Mouse (Mus musculus) MEL (cell line): ENCODE data around the gene Syndig1l. TPM values are rescaled to one million over a fixed set of nuclear protein-coding genes. Genes with fewer than 3 reads are reported as not detected.

Source experiments
- DNase-seq: peaks from one replicate; pipeline ENCODE4 v3.0.0; 2011; ENCODE audit warnings: low read depth, low spot score
- H3K27ac ChIP-seq: 2 replicates; pipeline ENCODE4 v1.5.1; 2012; ENCODE audit warnings: low read depth, mild to moderate bottlenecking, control low read depth, low read length, moderate library complexity; ENCODE audit not compliant: control insufficient read depth
- H3K27me3 ChIP-seq, 2 experiments: fragments of 150-350 bp in 1 of 2; sonication (generic) in 1 of 2; 2 replicates each; pipeline ENCODE4 v1.6.1; 2012; ENCODE audit warnings: low read length in 2 of 2, mild to moderate bottlenecking in 2 of 2, improper control_type of control experiment in 1 of 2, moderate library complexity in 1 of 2; ENCODE audit not compliant: insufficient read depth in 2 of 2, control insufficient read depth in 1 of 2
- H3K36me3 ChIP-seq, 2 experiments: 2 replicates each; pipeline ENCODE4 v1.6.1; 2012 to 2014; ENCODE audit warnings: low read length in 2 of 2, improper control_type of control experiment in 1 of 2, inconsistent platforms in 1 of 2, mild to moderate bottlenecking in 1 of 2; ENCODE audit not compliant: insufficient read depth in 2 of 2, control insufficient read depth in 1 of 2
- H3K4me1 ChIP-seq, 2 experiments: fragments of 150-350 bp in 1 of 2; sonication (generic) in 1 of 2; 2 replicates each; pipeline ENCODE4 v1.6.1; 2012; ENCODE audit warnings: low read length in 2 of 2, improper control_type of control experiment in 1 of 2, mild to moderate bottlenecking in 1 of 2; ENCODE audit not compliant: insufficient read depth in 2 of 2, control insufficient read depth in 1 of 2
- H3K4me3 ChIP-seq, 2 experiments: fragments of 150-350 bp in 1 of 2; sonication (generic) in 1 of 2; 2 replicates each; pipeline ENCODE4 v1.5.1; 2012; ENCODE audit warnings: low read depth in 2 of 2, low read length in 2 of 2, mild to moderate bottlenecking in 2 of 2, moderate library complexity in 2 of 2, control low read depth in 1 of 2, improper control_type of control experiment in 1 of 2; ENCODE audit not compliant: control insufficient read depth in 1 of 2, insufficient read depth in 1 of 2
- H3K79me2 ChIP-seq: 2 replicates; pipeline ENCODE4 v1.6.1; 2012; ENCODE audit warnings: mild to moderate bottlenecking, low read length, moderate library complexity; ENCODE audit not compliant: control insufficient read depth, poor library complexity, insufficient read depth
- H3K9ac ChIP-seq: 2 replicates; pipeline ENCODE4 v1.6.1; 2012; ENCODE audit warnings: low read depth, mild to moderate bottlenecking, control low read depth, low read length, moderate library complexity; ENCODE audit not compliant: control insufficient read depth, poor library complexity, severe bottlenecking
- H3K9me3 ChIP-seq: fragments of 150-350 bp; sonication (generic); replicated peaks from 2 replicates; pipeline ENCODE4 v1.6.1; 2012; ENCODE audit warnings: mild to moderate bottlenecking, low read length, improper control_type of control experiment, moderate library complexity; ENCODE audit not compliant: insufficient read depth
- CHD1 ChIP-seq: IDR thresholded peaks from 2 replicates; pipeline ENCODE4 v1.6.1; 2012; ENCODE audit warnings: low read depth, mild to moderate bottlenecking, inconsistent platforms, low read length, improper control_type of control experiment
- CTCF ChIP-seq, 3 experiments: IDR thresholded peaks in 2 of 3; conservative IDR thresholded peaks in 1 of 3; 2 replicates each; pipeline ENCODE4 v1.5.1; 2011 to 2012; ENCODE audit warnings: low read length in 3 of 3, low read depth in 2 of 3, mild to moderate bottlenecking in 2 of 3, improper control_type of control experiment in 1 of 3, inconsistent platforms in 1 of 3, mixed read lengths in 1 of 3, moderate library complexity in 1 of 3; ENCODE audit not compliant: control insufficient read depth in 1 of 3, insufficient read depth in 1 of 3, poor library complexity in 1 of 3, severe bottlenecking in 1 of 3
- EP300 ChIP-seq, 2 experiments: IDR thresholded peaks; 2 replicates each; pipeline ENCODE4 v1.6.1; 2011; ENCODE audit warnings: improper control_type of control experiment in 2 of 2, low read length in 2 of 2, low read depth in 1 of 2, mild to moderate bottlenecking in 1 of 2
- ETS1 ChIP-seq: IDR thresholded peaks from 2 replicates; pipeline ENCODE4 v1.6.1; 2012; ENCODE audit warnings: low read depth, mild to moderate bottlenecking, inconsistent platforms, low read length, improper control_type of control experiment, moderate library complexity
- GABPA ChIP-seq: IDR thresholded peaks from 2 replicates; pipeline ENCODE4 v1.6.1; 2012; ENCODE audit warnings: low read depth, mild to moderate bottlenecking, inconsistent platforms, low read length, improper control_type of control experiment, moderate library complexity
- GATA1 ChIP-seq: IDR thresholded peaks from 2 replicates; pipeline ENCODE4 v1.6.1; 2011; ENCODE audit warnings: low read depth, low read length, improper control_type of control experiment
- HCFC1 ChIP-seq: IDR thresholded peaks from 2 replicates; pipeline ENCODE4 v1.6.1; 2012; ENCODE audit warnings: low read depth, mild to moderate bottlenecking, inconsistent platforms, low read length, improper control_type of control experiment, moderate library complexity
- MAFK ChIP-seq: IDR thresholded peaks from 2 replicates; pipeline ENCODE4 v1.6.1; 2011; ENCODE audit warnings: low read depth, mild to moderate bottlenecking, low read length, improper control_type of control experiment, borderline replicate concordance
- MAZ ChIP-seq: IDR thresholded peaks from 2 replicates; pipeline ENCODE4 v1.6.1; 2012; ENCODE audit warnings: low read depth, mild to moderate bottlenecking, inconsistent platforms, low read length, improper control_type of control experiment
- MEF2A ChIP-seq: IDR thresholded peaks from 2 replicates; pipeline ENCODE4 v1.6.1; 2014; ENCODE audit warnings: low read depth, mild to moderate bottlenecking, inconsistent platforms, low read length, improper control_type of control experiment; ENCODE audit not compliant: poor library complexity, insufficient replicate concordance, severe bottlenecking; ENCODE audit errors: extremely low read depth
- MXI1 ChIP-seq: IDR thresholded peaks from 2 replicates; pipeline ENCODE4 v1.6.1; 2011; ENCODE audit warnings: mild to moderate bottlenecking, low read depth, low read length, improper control_type of control experiment
- MYC ChIP-seq: IDR thresholded peaks from 2 replicates; pipeline ENCODE4 v1.6.1; 2011; ENCODE audit warnings: low read depth, mild to moderate bottlenecking, low read length, improper control_type of control experiment, moderate library complexity
- NRF1 ChIP-seq: IDR thresholded peaks from 2 replicates; pipeline ENCODE4 v1.6.1; 2014; ENCODE audit warnings: low read depth, mild to moderate bottlenecking, inconsistent platforms, low read length, improper control_type of control experiment, moderate library complexity; ENCODE audit not compliant: poor library complexity, insufficient read depth, severe bottlenecking
- POLR2A ChIP-seq, 2 experiments: IDR thresholded peaks; 2 replicates each; pipeline ENCODE4 v1.6.1; 2011 to 2012; ENCODE audit warnings: low read length in 2 of 2, mild to moderate bottlenecking in 2 of 2, control low read depth in 1 of 2, improper control_type of control experiment in 1 of 2, low read depth in 1 of 2, moderate library complexity in 1 of 2; ENCODE audit not compliant: control insufficient read depth in 1 of 2, insufficient read depth in 1 of 2, poor library complexity in 1 of 2
- POLR2AphosphoS5 ChIP-seq: IDR thresholded peaks from 2 replicates; pipeline ENCODE4 v1.6.1; 2012; ENCODE audit warnings: low read depth, borderline replicate concordance, mild to moderate bottlenecking, inconsistent platforms, low read length, moderate library complexity, mixed read lengths
- SIN3A ChIP-seq: IDR thresholded peaks from 2 replicates; pipeline ENCODE4 v1.6.1; 2012; ENCODE audit warnings: low read length, improper control_type of control experiment, inconsistent platforms
- SMC3 ChIP-seq: IDR thresholded peaks from 2 replicates; pipeline ENCODE4 v1.6.1; 2011; ENCODE audit warnings: low read depth, low read length, improper control_type of control experiment
- TAL1 ChIP-seq: IDR thresholded peaks from 2 replicates; pipeline ENCODE4 v1.6.1; 2012; ENCODE audit warnings: mild to moderate bottlenecking, inconsistent platforms, low read length, moderate library complexity, mixed read lengths
- TBP ChIP-seq: IDR thresholded peaks from 2 replicates; pipeline ENCODE4 v1.8.0; 2011; ENCODE audit warnings: low read depth, low read length, improper control_type of control experiment
- TCF12 ChIP-seq: IDR thresholded peaks from 2 replicates; pipeline ENCODE4 v1.6.1; 2014; ENCODE audit warnings: low read depth, mild to moderate bottlenecking, inconsistent platforms, low read length, improper control_type of control experiment, moderate library complexity
- UBTF ChIP-seq: IDR thresholded peaks from 2 replicates; pipeline ENCODE4 v1.6.1; 2012; ENCODE audit warnings: low read depth, mild to moderate bottlenecking, inconsistent platforms, low read length, improper control_type of control experiment, moderate library complexity, borderline replicate concordance; ENCODE audit not compliant: insufficient read depth
- USF1 ChIP-seq: IDR thresholded peaks from 2 replicates; pipeline ENCODE4 v1.6.1; 2014; ENCODE audit warnings: low read depth, mild to moderate bottlenecking, inconsistent platforms, low read length, improper control_type of control experiment, moderate library complexity
- USF2 ChIP-seq, 2 experiments: IDR thresholded peaks; 2 replicates each; pipeline ENCODE4 v1.6.1; 2011 to 2012; ENCODE audit warnings: improper control_type of control experiment in 2 of 2, low read length in 2 of 2, borderline replicate concordance in 1 of 2, inconsistent platforms in 1 of 2, low read depth in 1 of 2, mild to moderate bottlenecking in 1 of 2; ENCODE audit not compliant: insufficient read depth in 1 of 2
- ZC3H11A ChIP-seq: IDR thresholded peaks from 2 replicates; pipeline ENCODE4 v1.6.1; 2012; ENCODE audit warnings: low read depth, mild to moderate bottlenecking, inconsistent platforms, low read length, improper control_type of control experiment
- ZMIZ1 ChIP-seq: IDR thresholded peaks from 2 replicates; pipeline ENCODE4 v1.6.1; 2012; ENCODE audit warnings: low read depth, mild to moderate bottlenecking, inconsistent platforms, low read length, improper control_type of control experiment, moderate library complexity
- ZNF384 ChIP-seq: IDR thresholded peaks from 2 replicates; pipeline ENCODE4 v1.6.1; 2012; ENCODE audit warnings: low read depth, mild to moderate bottlenecking, inconsistent platforms, low read length, improper control_type of control experiment
- polyA plus RNA-seq, 2 experiments: library from polyadenylated mRNA; stranded (reverse) in 1 of 2; unstranded in 1 of 2; fragments of >175 nt in 1 of 2; fragments of >200 nt in 1 of 2; gene quantifications; 2 replicates each; pipeline versions ENCODE4 v1.2.1 to v1.2.4; 2012; ENCODE audit warnings: low replicate concordance in 2 of 2, low read depth in 1 of 2; ENCODE audit not compliant: insufficient read length in 2 of 2, insufficient read depth in 1 of 2, missing spikeins in 1 of 2
- total RNA-seq: library from RNA; depleted of rRNA; stranded (reverse); fragments of 300-350 nt; gene quantifications from 2 replicates; pipeline ENCODE4 v1.2.3, GENCODE M21; 2012

Gene Syndig1l
- total and polyA plus RNA-seq, 3 experiments = not detected

DNA sequence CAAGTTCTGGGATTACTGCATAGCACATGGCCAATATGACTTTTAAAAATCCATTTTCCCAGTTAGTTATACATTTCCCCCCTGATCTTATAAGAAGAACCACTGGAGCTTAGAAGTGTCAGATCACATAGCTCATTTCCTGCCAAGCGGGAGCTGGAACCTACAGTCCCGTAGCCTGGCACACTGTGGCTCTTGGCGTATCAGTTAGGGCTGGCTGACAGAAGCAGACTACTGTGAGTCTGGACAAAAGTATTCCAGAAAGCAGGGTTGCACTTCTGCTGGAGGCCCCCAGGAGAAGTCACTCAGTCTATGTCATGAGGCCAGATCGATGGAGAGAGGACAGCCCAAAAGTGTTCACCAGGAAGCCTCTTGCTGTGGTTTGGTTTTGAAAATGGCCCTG, 27.8 kb upstream of the Syndig1l start:
- H3K4me3 ChIP-seq = no peak overlapping the region
- no peaks in the 10 kb centered on the region for H3K79me2 ChIP-seq
- 0 out of 4 replicates have a peak, but pooled peaks cover 0 to 1% of the 10 kb centered on the region in 2 experiments for H3K27me3 ChIP-seq
- H3K36me3 ChIP-seq = no peaks in the 10 kb centered on the region
- no peak for TF ChIP-seq NRF1
- TF ChIP-seq EP300 (IDR thresholded peaks at IDR 0.05; ENCODE audit: low read depth in 1 of 2, low read length in 2 of 2) = no peak
- TF ChIP-seq MXI1 = no peak
- no peak for TF ChIP-seq MEF2A
- no peak for TF ChIP-seq POLR2A (IDR thresholded peaks at IDR 0.05; ENCODE audit: control insufficient read depth in 1 of 2, insufficient read depth in 1 of 2, low read depth in 1 of 2, low read length in 2 of 2, poor library complexity in 1 of 2)
- TF ChIP-seq TCF12 = no peak
- TF ChIP-seq ZMIZ1 = no peak
- TF ChIP-seq GABPA = no peak
- no peak for TF ChIP-seq GATA1
- no peak for TF ChIP-seq MAZ
- TF ChIP-seq USF1 = no peak
- H3K9ac ChIP-seq = no peak overlapping the region
- H3K4me1 ChIP-seq = no peaks in the 10 kb centered on the region
- no peak for DNase-seq
- H3K9me3 ChIP-seq = no peaks in the 10 kb centered on the region
- H3K27ac ChIP-seq = no peak overlapping the region

DNA sequence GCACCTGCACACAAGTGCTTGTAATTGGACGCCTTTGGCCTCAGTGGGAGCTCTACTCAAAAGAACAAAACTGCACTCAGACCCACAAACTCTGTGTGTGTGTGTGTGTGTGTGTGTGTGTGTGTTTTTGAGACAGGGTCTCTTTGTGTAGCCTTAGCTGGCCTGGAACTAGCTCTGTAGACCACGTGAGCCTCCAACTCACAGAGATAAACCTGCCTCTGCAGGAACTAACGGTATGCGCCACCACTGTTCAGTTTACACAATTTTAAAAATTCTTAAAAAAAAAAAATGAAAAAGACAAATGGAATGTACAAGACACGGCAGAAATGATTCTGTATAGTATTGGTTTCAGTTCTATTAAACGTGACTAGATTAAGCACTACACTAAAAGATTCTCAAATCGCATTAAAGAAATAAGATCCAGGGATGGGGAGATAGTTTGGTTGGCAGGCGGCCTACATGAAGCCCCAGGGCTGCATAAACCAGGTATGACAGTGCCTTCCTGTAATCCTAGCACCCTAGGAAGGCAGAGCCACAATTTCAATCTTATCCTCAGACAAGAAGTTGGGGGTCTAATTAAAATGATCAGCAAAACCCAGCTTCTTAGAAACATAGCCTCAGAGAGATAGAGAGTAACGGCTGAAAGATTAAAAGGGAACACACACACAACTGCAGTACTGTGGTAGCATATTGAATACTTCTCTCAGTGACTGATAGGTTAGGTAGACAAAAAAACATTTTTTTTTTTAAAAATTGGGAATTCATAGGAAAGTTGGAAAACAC, 20.0 kb upstream of the Syndig1l start:
- peak overlapping the region; percentile 83 for H3K27ac ChIP-seq
- peak; percentile 55 for DNase-seq
- H3K27me3 ChIP-seq = no peaks in the 10 kb centered on the region
- H3K4me1 ChIP-seq = peaks cover 5 to 20% of the 10 kb centered on the region in 2 experiments
- peak overlapping the region; percentile 28 for H3K9ac ChIP-seq
- H3K36me3 ChIP-seq = peaks cover 0 to 16% of the 10 kb centered on the region in 2 experiments; a peak in 2 of 4 replicates
- no peaks in the 10 kb centered on the region for H3K79me2 ChIP-seq
- no peak overlapping the region for H3K4me3 ChIP-seq
- no peaks in the 10 kb centered on the region for H3K9me3 ChIP-seq
- TF ChIP-seq UBTF (no peak), ZC3H11A (no peak), TCF12 (no peak; the same call in 1 of the 2 replicates), MEF2A (no peak), SIN3A (no peak), TBP (peak; percentile 32; the same call in 1 of the 2 replicates), HCFC1 (no peak), CHD1 (no peak), ETS1 (no peak), ZNF384 (peak; percentile 28; the same call in 1 of the 2 replicates), TAL1 (no peak), MXI1 (no peak), POLR2AphosphoS5 (no peak), GATA1 (peak; percentile 23; the same call in 1 of the 2 replicates), GABPA (no peak), SMC3 (no peak), NRF1 (no peak), EP300 (IDR thresholded peaks at IDR 0.05; ENCODE audit: low read depth in 1 of 2, low read length in 2 of 2) (peak; percentile 74 to 86), POLR2A (IDR thresholded peaks at IDR 0.05; ENCODE audit: control insufficient read depth in 1 of 2, insufficient read depth in 1 of 2, low read depth in 1 of 2, low read length in 2 of 2, poor library complexity in 1 of 2) (no peak), USF2 (IDR thresholded peaks at IDR 0.05; ENCODE audit: borderline replicate concordance in 1 of 2, insufficient read depth in 1 of 2, low read depth in 1 of 2, low read length in 2 of 2) (peak in 1 of 2 experiments; percentile 55; a peak in 1 of 4 replicates), MAFK (no peak), CTCF (IDR thresholded peaks at IDR 0.05 in 2 of 3, conservative IDR thresholded peaks at IDR 0.05 in 1 of 3; ENCODE audit: control insufficient read depth in 1 of 3, insufficient read depth in 1 of 3, low read depth in 2 of 3, low read length in 3 of 3, poor library complexity in 1 of 3, severe bottlenecking in 1 of 3) (no peak), MYC (no peak), MAZ (no peak)
